Mouse (Mus musculus): ENCODE measurements at regions not wholly inside any gene's neighbourhood (a gene's known extent, or its start where the extent isn't known, plus 50 kb on each side); places are given as distances from the start of the nearest gene placed in this dataset.
"Not testable (repeated sequence)": the region's sequence is repeated elsewhere in the genome, so short reads cannot be mapped to it uniquely, and the experiment has no call there.

- DNase-seq (ENCODE audit: low spot score) = peak; percentile 67
These were observed 61.8 kb upstream of the Prkar2b start for GRCm38 (mm10) chr12:32122915-32123314.

DNA sequence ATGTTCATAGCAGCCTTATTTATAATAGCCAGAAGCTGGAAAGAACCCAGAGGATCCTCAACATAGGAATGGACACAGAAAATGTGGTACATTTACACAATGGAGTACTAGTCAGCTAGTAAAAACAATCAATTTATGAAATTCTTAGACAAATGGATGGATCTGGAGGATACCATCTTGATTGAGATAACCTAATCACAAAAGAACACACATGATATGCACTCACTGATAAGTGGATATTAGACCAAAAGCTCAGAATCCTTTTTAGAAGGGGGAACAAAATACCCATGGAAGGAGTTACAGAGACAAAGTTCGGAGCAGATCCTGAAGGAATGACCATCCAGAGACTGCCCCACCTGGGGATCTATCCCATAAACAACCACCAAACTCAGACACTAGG, 60.9 kb upstream of the Prkar2b start:
- DNase-seq (ENCODE audit: low spot score) = not testable (repeated sequence)

DNA sequence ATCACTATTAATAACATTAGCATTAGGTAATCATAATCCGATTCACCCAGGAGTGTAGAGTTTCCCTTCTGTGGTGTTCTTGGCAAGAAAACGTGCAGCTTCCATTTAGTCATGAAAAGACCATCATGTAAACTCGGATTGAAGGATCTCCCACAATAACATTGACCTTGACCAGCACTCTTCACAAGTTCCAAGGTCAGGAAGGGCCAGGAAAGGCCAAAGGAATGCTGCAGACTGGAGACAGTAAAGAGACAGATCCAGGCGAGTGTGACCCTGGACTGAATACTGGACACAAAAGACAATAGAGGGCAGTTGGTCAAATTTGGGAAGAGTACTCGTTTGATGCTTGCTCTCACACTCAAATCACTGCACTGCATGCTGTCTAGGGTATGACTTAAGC, 51.6 kb upstream of the Prkar2b start:
- no peak for DNase-seq (ENCODE audit: low spot score)

DNA sequence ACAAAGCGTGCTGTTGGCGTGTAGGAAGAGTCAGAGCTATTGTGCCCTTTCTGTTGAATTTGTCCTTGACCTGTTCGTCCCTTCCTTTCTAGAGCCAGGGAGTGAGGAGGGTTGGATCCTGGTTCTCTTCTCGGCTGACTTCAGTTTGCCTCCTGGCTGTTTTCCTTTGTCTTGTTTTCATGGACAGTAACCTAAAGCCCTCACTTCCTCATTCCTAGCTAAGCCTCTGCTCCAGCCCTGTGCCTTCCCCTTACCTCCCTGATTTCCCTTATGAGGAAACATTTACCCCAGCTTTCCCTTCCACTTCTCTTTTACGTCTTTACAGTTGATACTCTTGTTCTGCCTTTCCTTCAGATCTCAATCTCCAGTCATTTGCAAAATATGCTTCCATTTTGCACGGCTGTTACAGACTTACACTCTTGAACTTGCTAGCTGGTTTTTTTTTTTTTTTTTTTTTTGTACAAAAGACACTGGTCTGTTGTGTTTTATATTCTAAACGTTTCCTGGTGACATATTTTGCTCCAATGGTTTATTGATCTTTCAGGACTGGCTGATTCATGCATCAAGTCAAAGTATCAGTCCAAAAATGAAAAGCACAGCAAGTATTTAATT, 50.5 kb upstream of the Prkar2b start:
- no peak for DNase-seq (ENCODE audit: low spot score)

DNA sequence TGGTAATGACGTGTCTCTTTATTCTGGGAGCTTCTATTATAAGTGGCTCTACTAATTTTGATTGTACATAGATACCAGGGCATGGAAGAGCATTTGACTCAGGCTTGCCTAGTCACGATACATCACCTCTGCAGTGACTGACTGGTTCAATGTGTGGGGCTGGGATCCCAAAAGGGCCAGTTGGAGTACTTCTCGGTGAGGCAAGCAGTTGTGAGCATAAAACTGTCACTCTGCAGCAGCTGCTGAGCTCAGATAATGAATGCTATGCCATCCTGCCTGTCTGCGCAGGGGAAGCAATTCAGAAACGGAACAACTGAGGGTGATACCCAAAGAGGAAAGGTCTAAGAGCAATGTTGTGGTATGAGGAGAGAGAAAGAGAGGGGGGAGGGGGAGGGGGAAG, 49.8 kb upstream of the Prkar2b start:
- DNase-seq (ENCODE audit: low spot score) = peak; percentile 65
